Mouse (Mus musculus): ENCODE measurements around the gene Pkn1. TPM values are rescaled to one million over a fixed set of nuclear protein-coding genes. Genes with fewer than 3 reads are reported as not detected.

Pkn1 gene
- polyA plus RNA-seq, 1 experiment from 2014 or later, result 21.9 TPM

- no peak overlapping the region for H3K27ac ChIP-seq (ENCODE audit: low read depth, low read length)
- H3K4me1 ChIP-seq (ENCODE audit: control insufficient read depth, insufficient read depth, low read length), result no peaks in the 10 kb centered on the region
- no peak for DNase-seq (ENCODE audit: low spot score)
- no peaks in the 10 kb centered on the region for H3K9me3 ChIP-seq (replicated peaks; ENCODE audit: control insufficient read depth, low read length)
- H3K36me3 ChIP-seq (ENCODE audit: control insufficient read depth, insufficient read depth, low read length), result peaks cover 87% of the 10 kb centered on the region
- WGBS, result 93% methylated on average over 12 of the region's 12 CpGs
- no peak overlapping the region for H3K4me3 ChIP-seq (ENCODE audit: low read depth, low read length)
- H3K27me3 ChIP-seq (replicated peaks; ENCODE audit: control insufficient read depth, insufficient read depth, low read length), result no peaks in the 10 kb centered on the region
- no peak overlapping the region for H3K4me2 ChIP-seq (ENCODE audit: low read length)
- ATAC-seq, result no peak
- no peak overlapping the region for H3K9ac ChIP-seq (ENCODE audit: low read length)
Observed at GRCm38 (mm10) chr8:83679866-83680265, 19.1 kb downstream of the Pkn1 start.

- ATAC-seq (no peak), DNase-seq (ENCODE audit: low spot score) (no peak)
- no peak overlapping the region for H3K4me3 ChIP-seq (ENCODE audit: low read depth, low read length)
- no peaks in the 10 kb centered on the region for H3K9me3 ChIP-seq (replicated peaks; ENCODE audit: control insufficient read depth, low read length)
- H3K4me2 ChIP-seq (ENCODE audit: low read length), result no peak overlapping the region
- H3K9ac ChIP-seq (ENCODE audit: low read length), result no peak overlapping the region
- peaks cover 82% of the 10 kb centered on the region for H3K36me3 ChIP-seq (ENCODE audit: control insufficient read depth, insufficient read depth, low read length)
- 94% methylated on average over 5 of the region's 5 CpGs for WGBS
- no peak overlapping the region for H3K27ac ChIP-seq (ENCODE audit: low read depth, low read length)
- H3K27me3 ChIP-seq (replicated peaks; ENCODE audit: control insufficient read depth, insufficient read depth, low read length), result no peaks in the 10 kb centered on the region
- no peaks in the 10 kb centered on the region for H3K4me1 ChIP-seq (ENCODE audit: control insufficient read depth, insufficient read depth, low read length)
Observed at GRCm38 (mm10) chr8:83674497-83674896, 24.5 kb downstream of the Pkn1 start.

- DNase-seq (ENCODE audit: low spot score) (no peak), ATAC-seq (no peak)
- no peak overlapping the region for H3K27ac ChIP-seq (ENCODE audit: low read depth, low read length)
- peaks cover 69% of the 10 kb centered on the region for H3K36me3 ChIP-seq (ENCODE audit: control insufficient read depth, insufficient read depth, low read length)
- WGBS, result 69% methylated on average over 5 of the region's 5 CpGs
- H3K9ac ChIP-seq (ENCODE audit: low read length), result no peak overlapping the region
- no peak overlapping the region for H3K4me2 ChIP-seq (ENCODE audit: low read length)
- no peak overlapping the region for H3K4me3 ChIP-seq (ENCODE audit: low read depth, low read length)
- H3K9me3 ChIP-seq (replicated peaks; ENCODE audit: control insufficient read depth, low read length), result no peaks in the 10 kb centered on the region
- no peaks in the 10 kb centered on the region for H3K27me3 ChIP-seq (replicated peaks; ENCODE audit: control insufficient read depth, insufficient read depth, low read length)
- H3K4me1 ChIP-seq (ENCODE audit: control insufficient read depth, insufficient read depth, low read length), result peaks cover 5% of the 10 kb centered on the region
Observed at GRCm38 (mm10) chr8:83672936-83673335, 26.0 kb downstream of the Pkn1 start.

GRCm38 (mm10) chr8:83669013-83669412, 30.0 kb downstream of the Pkn1 start:
- H3K4me3 ChIP-seq (ENCODE audit: low read depth, low read length), result no peak overlapping the region
- H3K9ac ChIP-seq (ENCODE audit: low read length), result no peak overlapping the region
- no peaks in the 10 kb centered on the region for H3K27me3 ChIP-seq (replicated peaks; ENCODE audit: control insufficient read depth, insufficient read depth, low read length)
- no peak overlapping the region for H3K27ac ChIP-seq (ENCODE audit: low read depth, low read length)
- no peak for ATAC-seq
- no peak for DNase-seq (ENCODE audit: low spot score)
- 76% methylated on average over 16 of the region's 16 CpGs for WGBS
- H3K9me3 ChIP-seq (replicated peaks; ENCODE audit: control insufficient read depth, low read length), result no peaks in the 10 kb centered on the region
- H3K4me2 ChIP-seq (ENCODE audit: low read length), result no peak overlapping the region
- peaks cover 12% of the 10 kb centered on the region for H3K4me1 ChIP-seq (ENCODE audit: control insufficient read depth, insufficient read depth, low read length)
- H3K36me3 ChIP-seq (ENCODE audit: control insufficient read depth, insufficient read depth, low read length), result peaks cover 45% of the 10 kb centered on the region

GRCm38 (mm10) chr8:83668010-83668916, 30.7 kb downstream of the Pkn1 start:
- Histone ChIP-seq H3K9me3 (replicated peaks; ENCODE audit: control insufficient read depth, low read length) (no peaks in the 10 kb centered on the region), H3K27me3 (replicated peaks; ENCODE audit: control insufficient read depth, insufficient read depth, low read length) (no peaks in the 10 kb centered on the region), H3K27ac (ENCODE audit: low read depth, low read length) (peak overlapping the region; percentile 14; the same call in 1 of the 2 replicates), H3K9ac (ENCODE audit: low read length) (peak overlapping the region; percentile 60), H3K4me3 (ENCODE audit: low read depth, low read length) (peak overlapping the region; percentile 34), H3K4me2 (ENCODE audit: low read length) (peak overlapping the region; percentile 62), H3K36me3 (ENCODE audit: control insufficient read depth, insufficient read depth, low read length) (peaks cover 46% of the 10 kb centered on the region), H3K4me1 (ENCODE audit: control insufficient read depth, insufficient read depth, low read length) (peaks cover 12% of the 10 kb centered on the region)
- 20% methylated on average over 80 of the region's 80 CpGs for WGBS
- ATAC-seq (peak; percentile 69), DNase-seq (ENCODE audit: low spot score) (peak; percentile 88)

GRCm38 (mm10) chr8:83667526-83667925, 31.5 kb downstream of the Pkn1 start:
- H3K27me3 ChIP-seq (replicated peaks; ENCODE audit: control insufficient read depth, insufficient read depth, low read length), result no peaks in the 10 kb centered on the region
- peaks cover 12% of the 10 kb centered on the region for H3K4me1 ChIP-seq (ENCODE audit: control insufficient read depth, insufficient read depth, low read length)
- no peaks in the 10 kb centered on the region for H3K9me3 ChIP-seq (replicated peaks; ENCODE audit: control insufficient read depth, low read length)
- 83% methylated on average over 10 of the region's 10 CpGs for WGBS
- H3K4me3 ChIP-seq (ENCODE audit: low read depth, low read length), result no peak overlapping the region
- ATAC-seq (no peak; the same call in 1 of the 2 replicates), DNase-seq (ENCODE audit: low spot score) (no peak)
- peaks cover 43% of the 10 kb centered on the region for H3K36me3 ChIP-seq (ENCODE audit: control insufficient read depth, insufficient read depth, low read length)
- no peak overlapping the region for H3K27ac ChIP-seq (ENCODE audit: low read depth, low read length)
- peak overlapping the region; percentile 62 for H3K4me2 ChIP-seq (ENCODE audit: low read length)
- no peak overlapping the region for H3K9ac ChIP-seq (ENCODE audit: low read length)

GRCm38 (mm10) chr8:83666866-83667234, 32.1 kb downstream of the Pkn1 start:
- H3K27ac ChIP-seq (ENCODE audit: low read depth, low read length), result no peak overlapping the region
- H3K9ac ChIP-seq (ENCODE audit: low read length), result 0 out of 2 replicates have a peak overlapping the region, but pooled peaks have one; percentile 18
- 90% methylated on average over 3 of the region's 3 CpGs for WGBS

GRCm38 (mm10) chr8:83665969-83666865, 32.8 kb downstream of the Pkn1 start, which contains the start of gene Ptger1:
Gene Ptger1 (plus strand): TSS chr8:83666678.
- DNase-seq (ENCODE audit: low spot score) (no peak), ATAC-seq (no peak)
- Histone ChIP-seq H3K36me3 (ENCODE audit: control insufficient read depth, insufficient read depth, low read length) (peaks cover 30% of the 10 kb centered on the region), H3K4me1 (ENCODE audit: control insufficient read depth, insufficient read depth, low read length) (peaks cover 13% of the 10 kb centered on the region), H3K9me3 (replicated peaks; ENCODE audit: control insufficient read depth, low read length) (no peaks in the 10 kb centered on the region), H3K27ac (ENCODE audit: low read depth, low read length) (no peak within 1 kb of the TSS), H3K27me3 (replicated peaks; ENCODE audit: control insufficient read depth, insufficient read depth, low read length) (no peaks in the 10 kb centered on the region), H3K9ac (ENCODE audit: low read length) (0 out of 2 replicates have a peak within 1 kb of the TSS, but pooled peaks have one; percentile 18), H3K4me2 (ENCODE audit: low read length) (no peak within 1 kb of the TSS), H3K4me3 (ENCODE audit: low read depth, low read length) (no peak within 1 kb of the TSS)
- WGBS, result 41% methylated on average over 14 of the region's 14 CpGs

More at GRCm38 (mm10) chr8:83666866-83667234, 32.1 kb downstream of the Pkn1 start:
- DNase-seq (ENCODE audit: low spot score) (no peak), ATAC-seq (no peak)
- Histone ChIP-seq H3K4me3 (ENCODE audit: low read depth, low read length) (no peak overlapping the region), H3K4me2 (ENCODE audit: low read length) (no peak overlapping the region), H3K4me1 (ENCODE audit: control insufficient read depth, insufficient read depth, low read length) (peaks cover 12% of the 10 kb centered on the region), H3K36me3 (ENCODE audit: control insufficient read depth, insufficient read depth, low read length) (peaks cover 36% of the 10 kb centered on the region), H3K9me3 (replicated peaks; ENCODE audit: control insufficient read depth, low read length) (no peaks in the 10 kb centered on the region), H3K27me3 (replicated peaks; ENCODE audit: control insufficient read depth, insufficient read depth, low read length) (no peaks in the 10 kb centered on the region)
